Mouse (Mus musculus) ES-Bruce4 (cell line): ENCODE data around the gene Keg1.

Experiments used
- CTCF ChIP-seq: IDR thresholded peaks from one replicate; pipeline ENCODE4 v1.8.1; 2011; ENCODE audit warnings: low read depth, low read length
- POLR2A ChIP-seq: IDR thresholded peaks from one replicate; pipeline ENCODE4 v1.8.1; 2011; ENCODE audit warnings: low read length; ENCODE audit not compliant: insufficient read depth

GRCm38 (mm10) chr19:12677812-12678211 lies 17.8 kb upstream of the Keg1 start, which contains the start of gene Olfr1443:
- TF ChIP-seq POLR2A (no peak), CTCF (no peak)
